Mouse (Mus musculus): ENCODE measurements at regions not wholly inside any gene's neighbourhood (a gene's known extent, or its start where the extent isn't known, plus 50 kb on each side); places are given as distances from the start of the nearest gene placed in this dataset.

- no peak for DNase-seq
Observed at GRCm38 (mm10) chr14:61836231-61836630, 229.0 kb downstream of the Kcnrg start.

- no peak for DNase-seq
Observed at GRCm38 (mm10) chr14:61836965-61837364, 229.7 kb downstream of the Kcnrg start.

- no peak for DNase-seq
Observed at GRCm38 (mm10) chr14:61837851-61838250, 230.6 kb downstream of the Kcnrg start.

GRCm38 (mm10) chr14:61842476-61842875 lies 235.2 kb downstream of the Kcnrg start:
- DNase-seq = no peak

GRCm38 (mm10) chr14:61846441-61846840 lies 239.2 kb downstream of the Kcnrg start:
- DNase-seq = no peak

- no peak for DNase-seq
Observed at GRCm38 (mm10) chr14:61850244-61850643, 243.0 kb downstream of the Kcnrg start.

GRCm38 (mm10) chr14:61857616-61858015 lies 250.4 kb downstream of the Kcnrg start:
- DNase-seq = no peak

- no peak for DNase-seq
Observed at GRCm38 (mm10) chr14:61860688-61861087, 253.4 kb downstream of the Kcnrg start.

- peak; percentile 51 for DNase-seq
Observed at GRCm38 (mm10) chr14:61861357-61861958, 254.2 kb downstream of the Kcnrg start.

GRCm38 (mm10) chr14:61862931-61863330 lies 255.7 kb downstream of the Kcnrg start:
- no peak for DNase-seq

GRCm38 (mm10) chr14:61863475-61863874 lies 256.2 kb downstream of the Kcnrg start:
- DNase-seq = no peak

- DNase-seq = no peak
Observed at GRCm38 (mm10) chr14:61866532-61867268, 259.4 kb downstream of the Kcnrg start.

GRCm38 (mm10) chr14:61874206-61874605 lies 266.9 kb downstream of the Kcnrg start:
- no peak for DNase-seq

- no peak for DNase-seq
Observed at GRCm38 (mm10) chr14:61879416-61879815, 272.2 kb downstream of the Kcnrg start.

GRCm38 (mm10) chr14:61880514-61881259 lies 273.4 kb downstream of the Kcnrg start:
- no peak for DNase-seq

GRCm38 (mm10) chr14:61885241-61886015 lies 278.2 kb downstream of the Kcnrg start:
- no peak for DNase-seq

- DNase-seq = no peak
Observed at GRCm38 (mm10) chr14:61889626-61890025, 282.4 kb downstream of the Kcnrg start.

GRCm38 (mm10) chr14:61893786-61894185 lies 286.5 kb downstream of the Kcnrg start:
- DNase-seq = no peak

GRCm38 (mm10) chr14:61896879-61897278 lies 289.6 kb downstream of the Kcnrg start:
- DNase-seq = no peak

GRCm38 (mm10) chr14:61898664-61899063 lies 291.4 kb downstream of the Kcnrg start:
- no peak for DNase-seq

GRCm38 (mm10) chr14:61904426-61905124 lies 297.3 kb downstream of the Kcnrg start:
- no peak for DNase-seq

- DNase-seq = no peak
Observed at GRCm38 (mm10) chr14:61918113-61918512, 310.9 kb downstream of the Kcnrg start.
